Mouse (Mus musculus) liver, postnatal 0 days (tissue): ENCODE measurements at regions not wholly inside any gene's neighbourhood (a gene's known extent, or its start where the extent isn't known, plus 50 kb on each side); places are given as distances from the start of the nearest gene placed in this dataset.

ENCODE experiments used
- ATAC-seq: fragments of 200-750 bp; cut with Nextera tagmentation; 2 replicates; pipeline ENCODE4 v1.8.0; 2017; ENCODE audit warnings: mild to moderate bottlenecking, moderate library complexity
- DNase-seq: peaks from one replicate; pipeline ENCODE4 v3.0.0-alpha.2; 2016
- H3K27ac ChIP-seq: fragments of 300-500 bp; sonication (generic); 2 replicates; pipeline ENCODE4 v1.5.1; 2014; ENCODE audit warnings: antibody characterized with exemption, moderate library complexity, mild to moderate bottlenecking, low read depth
- H3K27me3 ChIP-seq: fragments of 300-500 bp; sonication (generic); 2 replicates; pipeline ENCODE4 v1.6.1; 2014; ENCODE audit warnings: low read length, control low read depth, mixed read lengths; ENCODE audit not compliant: insufficient read depth
- H3K36me3 ChIP-seq: fragments of 300-500 bp; sonication (generic); replicated peaks from 2 replicates; pipeline ENCODE4 v1.6.1; 2014; ENCODE audit warnings: mild to moderate bottlenecking, control low read depth, low read length, moderate library complexity, mixed read lengths; ENCODE audit not compliant: insufficient read depth
- H3K4me1 ChIP-seq: fragments of 300-500 bp; sonication (generic); 2 replicates; pipeline ENCODE4 v1.6.1; 2014; ENCODE audit warnings: antibody characterized with exemption, mild to moderate bottlenecking, control low read depth; ENCODE audit not compliant: insufficient read depth
- H3K4me2 ChIP-seq: fragments of 300-500 bp; sonication (generic); 2 replicates; pipeline ENCODE4 v1.6.1; 2014; ENCODE audit warnings: low read depth, mild to moderate bottlenecking, low read length, moderate library complexity, mixed read lengths
- H3K4me3 ChIP-seq: fragments of 300-500 bp; sonication (generic); 2 replicates; pipeline ENCODE4 v1.5.1; 2014; ENCODE audit warnings: low read depth, low read length
- H3K9ac ChIP-seq: fragments of 300-500 bp; sonication (generic); replicated peaks from 2 replicates; pipeline ENCODE4 v1.6.1; 2014; ENCODE audit warnings: mild to moderate bottlenecking, moderate library complexity
- H3K9me3 ChIP-seq: fragments of 300-500 bp; sonication (generic); 2 replicates; pipeline ENCODE4 v1.6.1; 2016; ENCODE audit warnings: mild to moderate bottlenecking, control low read depth, low read length, mixed read lengths
- CTCF ChIP-seq: sonication (generic); IDR thresholded peaks from 2 replicates; pipeline ENCODE4 v1.5.1; 2016; ENCODE audit warnings: antibody characterized with exemption, low read depth
- EP300 ChIP-seq: IDR thresholded peaks from 2 replicates; pipeline ENCODE4 v1.6.1; 2016; ENCODE audit warnings: antibody characterized with exemption, low read depth, mild to moderate bottlenecking
- WGBS: fragments of 180-500 bp; shearing (Covaris S2); extraction: QIAGEN DNeasy Blood & Tissue Kit; methylation state at CpG from one replicate; pipeline ENCODE4 v1.1.7; 2014; ENCODE audit not compliant: insufficient replicate concordance; 5-methylcytosine and 5-hydroxymethylcytosine counted together

GRCm38 (mm10) chr4:131587536-131587935 lies 250.6 kb downstream of the Ptpru start:
- TF ChIP-seq CTCF = no peak
- TF ChIP-seq EP300 = no peak
- no peaks in the 10 kb centered on the region for H3K27me3 ChIP-seq
- H3K4me2 ChIP-seq = no peak overlapping the region
- H3K4me3 ChIP-seq = no peak overlapping the region
- ATAC-seq = no peak
- H3K36me3 ChIP-seq = no peaks in the 10 kb centered on the region
- no peaks in the 10 kb centered on the region for H3K4me1 ChIP-seq
- no peaks in the 10 kb centered on the region for H3K9me3 ChIP-seq
- 55% methylated on average over 7 of the region's 7 CpGs for WGBS
- H3K9ac ChIP-seq = no peak overlapping the region
- no peak for DNase-seq
- H3K27ac ChIP-seq = no peak overlapping the region

- H3K36me3 ChIP-seq = no peaks in the 10 kb centered on the region
- 53% methylated on average over 4 of the region's 4 CpGs for WGBS
- ATAC-seq = no peak
- no peaks in the 10 kb centered on the region for H3K4me1 ChIP-seq
- no peaks in the 10 kb centered on the region for H3K27me3 ChIP-seq
- no peak overlapping the region for H3K27ac ChIP-seq
- no peak overlapping the region for H3K4me2 ChIP-seq
- no peak for TF ChIP-seq CTCF
- no peak for TF ChIP-seq EP300
- DNase-seq = no peak
- no peak overlapping the region for H3K9ac ChIP-seq
- H3K9me3 ChIP-seq = no peaks in the 10 kb centered on the region
- H3K4me3 ChIP-seq = no peak overlapping the region
Observed at GRCm38 (mm10) chr4:131590136-131590535, 248.0 kb downstream of the Ptpru start.

DNA sequence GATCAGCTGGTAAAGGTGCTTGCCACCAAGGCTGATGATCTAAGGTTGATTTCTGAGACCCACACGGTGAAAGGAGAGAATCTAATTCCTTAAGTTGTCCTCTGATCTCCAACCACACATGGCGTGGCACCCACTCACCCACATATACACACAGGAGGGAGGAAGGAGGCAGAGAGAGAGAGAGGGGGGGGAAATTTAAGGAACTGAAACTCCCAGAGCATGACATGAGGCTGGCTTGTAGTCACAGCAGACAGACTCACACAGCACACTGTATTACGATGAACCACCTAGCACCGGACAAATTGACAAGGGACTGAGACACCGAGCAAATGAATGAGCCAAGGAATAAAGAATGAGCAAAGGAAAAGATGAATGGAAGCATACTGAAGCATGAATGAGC lies 246.6 kb downstream of the Ptpru start:
- WGBS = 69% methylated on average over 5 of the region's 5 CpGs
- Histone ChIP-seq H3K9ac (no peak overlapping the region), H3K4me3 (no peak overlapping the region), H3K4me2 (no peak overlapping the region), H3K27ac (no peak overlapping the region), H3K27me3 (no peaks in the 10 kb centered on the region), H3K4me1 (no peaks in the 10 kb centered on the region), H3K36me3 (no peaks in the 10 kb centered on the region), H3K9me3 (no peaks in the 10 kb centered on the region)
- DNase-seq (no peak), ATAC-seq (no peak)
- TF ChIP-seq EP300 (no peak), CTCF (no peak)

- Histone ChIP-seq H3K9ac (no peak overlapping the region), H3K36me3 (no peaks in the 10 kb centered on the region), H3K4me3 (no peak overlapping the region), H3K4me2 (no peak overlapping the region), H3K4me1 (no peaks in the 10 kb centered on the region), H3K27me3 (no peaks in the 10 kb centered on the region), H3K9me3 (no peaks in the 10 kb centered on the region), H3K27ac (no peak overlapping the region)
- TF ChIP-seq EP300 (no peak), CTCF (no peak)
- ATAC-seq = no peak
- no peak for DNase-seq
- 85% methylated on average over 10 of the region's 10 CpGs for WGBS
Observed at GRCm38 (mm10) chr4:131597996-131598395, 240.1 kb downstream of the Ptpru start.

DNA sequence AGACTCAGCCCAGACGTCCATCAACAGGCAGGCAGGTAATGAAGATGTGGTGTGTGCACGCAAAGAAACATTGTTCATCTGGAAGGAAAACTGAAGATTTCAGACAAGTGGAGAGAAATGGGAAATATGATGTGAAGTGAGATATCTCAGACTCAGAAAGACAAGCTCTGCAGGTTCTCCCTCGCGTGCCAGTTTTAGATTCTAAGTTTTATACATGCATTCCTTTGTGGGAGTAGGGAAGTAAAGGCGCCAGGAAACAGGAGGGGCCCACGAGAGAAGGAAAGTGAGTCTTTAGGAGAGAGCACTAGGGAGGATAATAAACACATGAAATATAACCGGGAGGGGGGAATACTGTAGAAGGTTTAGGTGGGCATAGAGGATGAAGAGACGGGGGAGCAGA lies 223.7 kb downstream of the Ptpru start:
- 71% methylated on average over 8 of the region's 8 CpGs for WGBS
- Histone ChIP-seq H3K27ac (no peak overlapping the region), H3K9me3 (no peaks in the 10 kb centered on the region), H3K36me3 (no peaks in the 10 kb centered on the region), H3K9ac (no peak overlapping the region), H3K27me3 (no peaks in the 10 kb centered on the region), H3K4me3 (no peak overlapping the region), H3K4me2 (no peak overlapping the region), H3K4me1 (no peaks in the 10 kb centered on the region)
- no peak for TF ChIP-seq EP300
- TF ChIP-seq CTCF = no peak
- DNase-seq (no peak), ATAC-seq (no peak)

GRCm38 (mm10) chr4:131615587-131615986 lies 222.5 kb downstream of the Ptpru start:
- no peak overlapping the region for H3K4me3 ChIP-seq
- TF ChIP-seq EP300 = no peak
- TF ChIP-seq CTCF = no peak
- no peaks in the 10 kb centered on the region for H3K4me1 ChIP-seq
- H3K9ac ChIP-seq = no peak overlapping the region
- no peak overlapping the region for H3K27ac ChIP-seq
- H3K27me3 ChIP-seq = no peaks in the 10 kb centered on the region
- ATAC-seq (no peak), DNase-seq (no peak)
- H3K9me3 ChIP-seq = no peaks in the 10 kb centered on the region
- WGBS = 65% methylated on average over 12 of the region's 12 CpGs
- H3K4me2 ChIP-seq = no peak overlapping the region
- no peaks in the 10 kb centered on the region for H3K36me3 ChIP-seq

DNA sequence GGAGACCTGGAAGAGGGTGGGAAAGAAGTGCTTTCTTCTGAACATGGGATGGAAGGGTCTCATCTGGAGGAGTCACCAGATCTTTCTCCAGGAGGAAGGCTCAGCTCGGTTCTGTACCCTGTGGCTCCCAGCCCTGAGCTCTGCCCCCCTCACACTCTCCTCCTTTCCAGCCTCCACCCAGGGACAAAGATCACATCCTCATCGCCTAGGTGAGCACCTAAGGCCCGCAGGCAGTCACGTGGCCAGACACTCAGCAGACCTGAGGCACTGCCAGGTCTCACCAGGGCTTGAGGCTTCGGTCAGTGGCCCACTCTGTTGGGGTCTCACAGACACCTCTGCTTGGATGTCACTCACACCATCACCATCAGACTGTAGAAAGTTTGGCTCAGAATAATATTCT lies 200.0 kb downstream of the Ptpru start:
- Histone ChIP-seq H3K4me2 (no peak overlapping the region), H3K4me3 (no peak overlapping the region), H3K9me3 (no peaks in the 10 kb centered on the region), H3K36me3 (no peaks in the 10 kb centered on the region), H3K27ac (no peak overlapping the region), H3K27me3 (no peaks in the 10 kb centered on the region), H3K4me1 (no peaks in the 10 kb centered on the region), H3K9ac (no peak overlapping the region)
- TF ChIP-seq CTCF = no peak
- no peak for TF ChIP-seq EP300
- ATAC-seq = no peak
- DNase-seq = no peak
- WGBS = 58% methylated on average over 5 of the region's 5 CpGs
